Mouse (Mus musculus): Measurements from ENCODE around the gene Dst. TPM values are rescaled to one million over a fixed set of nuclear protein-coding genes. Genes with fewer than 3 reads are reported as not detected.

Dst gene
- total and polyA plus RNA-seq, 3 experiments: 9.1 to 28.0 (median 20.5) TPM

GRCm38 (mm10) chr1:34077422-34077790 is 169.4 kb downstream of the Dst start:
- no peaks in the 10 kb centered on the region for H3K79me2 ChIP-seq (replicated peaks; ENCODE audit: control insufficient read depth, extremely low read depth, insufficient read depth, poor library complexity, severe bottlenecking)
- no peak overlapping the region for H3K4me2 ChIP-seq (ENCODE audit: insufficient read depth, low read depth, poor library complexity, severe bottlenecking)

DNA sequence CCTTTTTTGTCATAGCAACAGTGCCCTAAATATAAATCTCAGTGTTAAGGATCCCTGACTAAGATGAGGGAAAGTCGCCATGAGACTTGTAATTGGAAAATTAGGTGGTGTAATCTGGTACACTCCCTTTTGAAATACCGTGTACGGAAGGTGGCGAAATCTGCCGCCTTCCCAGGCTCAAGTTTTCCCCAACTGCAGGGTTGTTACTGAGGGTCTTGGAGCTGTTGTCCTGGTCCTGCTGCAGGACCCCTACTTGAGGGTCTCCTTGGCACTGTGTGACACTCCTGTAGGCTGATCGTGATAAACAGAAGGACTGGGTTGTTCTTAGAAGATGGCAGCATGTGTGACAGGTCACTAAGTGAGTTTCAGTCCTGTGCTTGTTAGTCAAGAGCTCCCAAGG is 169.9 kb downstream of the Dst start:
- Histone ChIP-seq H3K27me3 (replicated peaks) (no peaks in the 10 kb centered on the region), H3K79me2 (replicated peaks; ENCODE audit: control insufficient read depth, extremely low read depth, insufficient read depth, poor library complexity, severe bottlenecking) (no peaks in the 10 kb centered on the region), H3K9me3 (replicated peaks; ENCODE audit: low read length) (no peaks in the 10 kb centered on the region), H3K27ac (ENCODE audit: insufficient read depth, low read depth) (no peak overlapping the region), H3K4me1 (ENCODE audit: control insufficient read depth in 1 of 2, insufficient read depth in 2 of 2) (peaks cover 6 to 31% of the 10 kb centered on the region in 2 experiments; a peak in 3 of 4 replicates), H3K4me2 (ENCODE audit: insufficient read depth, low read depth, poor library complexity, severe bottlenecking) (no peak overlapping the region), H3K9ac (ENCODE audit: insufficient read depth, low read depth) (no peak overlapping the region), H3K4me3 (replicated peaks in 1 of 3; ENCODE audit: low read depth in 2 of 3, low read length in 2 of 3, poor library complexity in 1 of 3) (no peak overlapping the region), H3K36me3 (replicated peaks in 1 of 2; ENCODE audit: control insufficient read depth in 1 of 2, insufficient read depth in 1 of 2, low read length in 1 of 2) (no peaks in the 10 kb centered on the region)
- in situ Hi-C loops (cut with MboI; ENCODE audit: low pct_ligation_motif_present, low pct_unique_long_range_greater_than_20kb, low sequenced_read_pairs) (no loop called here), dilution Hi-C loops (cut with MboI; ENCODE audit: extremely low pct_ligation_motif_present, extremely low pct_unique_long_range_greater_than_20kb, low sequenced_read_pairs) (no loop called here)
- no peak for DNase-seq (ENCODE audit: extremely low read depth)
- no peak for TF ChIP-seq PAX5 (IDR thresholded peaks at IDR 0.05; ENCODE audit: low read length)
- no peak for TF ChIP-seq MYC (IDR thresholded peaks at IDR 0.05; ENCODE audit: low read depth, low read length)
- no peak for TF ChIP-seq MAX (IDR thresholded peaks at IDR 0.05; ENCODE audit: low read length)
- no peak for TF ChIP-seq KAT2A (IDR thresholded peaks at IDR 0.05; ENCODE audit: insufficient replicate concordance, low read length)
- TF ChIP-seq ELF1 (IDR thresholded peaks at IDR 0.05; ENCODE audit: low read depth, low read length): no peak
- no peak for TF ChIP-seq NELFE (IDR thresholded peaks at IDR 0.05; ENCODE audit: low read depth, low read length)
- no peak for TF ChIP-seq EP300 (IDR thresholded peaks at IDR 0.05; ENCODE audit: low read length)
- no peak for TF ChIP-seq MXI1 (IDR thresholded peaks at IDR 0.05; ENCODE audit: low read depth, low read length)
- no peak for TF ChIP-seq E2F4 (IDR thresholded peaks at IDR 0.05; ENCODE audit: insufficient replicate concordance, low read depth, low read length)
- no peak for TF ChIP-seq GABPA (IDR thresholded peaks at IDR 0.05; ENCODE audit: insufficient replicate concordance, low read depth, low read length)

More at GRCm38 (mm10) chr1:34077422-34077790, 169.4 kb downstream of the Dst start:
- Histone ChIP-seq H3K9me3 (replicated peaks; ENCODE audit: low read length) (no peaks in the 10 kb centered on the region), H3K27ac (ENCODE audit: insufficient read depth, low read depth) (no peak overlapping the region), H3K9ac (ENCODE audit: insufficient read depth, low read depth) (no peak overlapping the region), H3K27me3 (replicated peaks) (no peaks in the 10 kb centered on the region), H3K36me3 (replicated peaks in 1 of 2; ENCODE audit: control insufficient read depth in 1 of 2, insufficient read depth in 1 of 2, low read length in 1 of 2) (no peaks in the 10 kb centered on the region), H3K4me3 (replicated peaks in 1 of 3; ENCODE audit: low read depth in 2 of 3, low read length in 2 of 3, poor library complexity in 1 of 3) (no peak overlapping the region), H3K4me1 (ENCODE audit: control insufficient read depth in 1 of 2, insufficient read depth in 2 of 2) (peaks cover 8 to 36% of the 10 kb centered on the region in 2 experiments)
- dilution Hi-C loops (cut with MboI; ENCODE audit: extremely low pct_ligation_motif_present, extremely low pct_unique_long_range_greater_than_20kb, low sequenced_read_pairs): no loop called here
- no peak for TF ChIP-seq USF1 (IDR thresholded peaks at IDR 0.05; ENCODE audit: low read depth, low read length)
- TF ChIP-seq ELF1 (IDR thresholded peaks at IDR 0.05; ENCODE audit: low read depth, low read length): no peak
- TF ChIP-seq IRF4 (IDR thresholded peaks at IDR 0.05; ENCODE audit: low read depth, low read length): no peak
- no peak for TF ChIP-seq ZNF384 (IDR thresholded peaks at IDR 0.05; ENCODE audit: low read depth, low read length)
- TF ChIP-seq MEF2A (IDR thresholded peaks at IDR 0.05; ENCODE audit: borderline replicate concordance, low read depth, low read length): no peak
- no peak for TF ChIP-seq NELFE (IDR thresholded peaks at IDR 0.05; ENCODE audit: low read depth, low read length)
- in situ Hi-C loops (cut with MboI; ENCODE audit: low pct_ligation_motif_present, low pct_unique_long_range_greater_than_20kb, low sequenced_read_pairs): no loop called here
- no peak for DNase-seq (ENCODE audit: extremely low read depth)

DNA sequence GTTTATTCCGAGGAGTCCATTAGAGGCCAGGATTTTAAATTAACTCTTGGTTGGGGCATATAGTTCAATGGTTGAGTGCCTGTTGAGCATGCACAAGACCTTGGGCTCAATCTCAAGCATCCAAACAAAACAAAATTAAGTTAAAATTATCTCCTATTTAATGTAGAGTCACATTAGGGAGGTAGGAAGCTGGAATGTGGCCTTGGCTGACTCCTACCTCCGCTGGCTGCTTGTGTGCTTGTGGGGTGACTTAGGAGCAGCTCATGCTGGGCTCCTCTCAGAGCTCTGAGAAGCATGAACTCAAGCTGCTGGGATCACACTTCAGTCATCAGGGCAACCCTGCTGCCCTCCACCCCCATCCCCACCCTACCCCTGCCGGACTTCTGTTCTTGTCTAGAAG is 181.0 kb downstream of the Dst start:
- dilution Hi-C loops (cut with MboI; ENCODE audit: extremely low pct_ligation_motif_present, extremely low pct_unique_long_range_greater_than_20kb, low sequenced_read_pairs) (no loop called here), in situ Hi-C loops (cut with MboI; ENCODE audit: low pct_ligation_motif_present, low pct_unique_long_range_greater_than_20kb, low sequenced_read_pairs) (no loop called here)
- no peaks in the 10 kb centered on the region for H3K27me3 ChIP-seq (replicated peaks)
- peaks cover 7% of the 10 kb centered on the region for H3K9me3 ChIP-seq (replicated peaks; ENCODE audit: low read length)
- no peak overlapping the region for H3K4me2 ChIP-seq (ENCODE audit: insufficient read depth, low read depth, poor library complexity, severe bottlenecking)
- no peaks in the 10 kb centered on the region for H3K4me1 ChIP-seq (ENCODE audit: control insufficient read depth in 1 of 2, insufficient read depth in 2 of 2)
- H3K9ac ChIP-seq (ENCODE audit: insufficient read depth, low read depth): no peak overlapping the region
- H3K4me3 ChIP-seq (replicated peaks in 1 of 3; ENCODE audit: low read depth in 2 of 3, low read length in 2 of 3, poor library complexity in 1 of 3): no peak overlapping the region
- H3K36me3 ChIP-seq (replicated peaks in 1 of 2; ENCODE audit: control insufficient read depth in 1 of 2, insufficient read depth in 1 of 2, low read length in 1 of 2): peaks cover 0 to 40% of the 10 kb centered on the region in 2 experiments
- TF ChIP-seq MYC (IDR thresholded peaks at IDR 0.05; ENCODE audit: low read depth, low read length) (no peak), JUND (conservative IDR thresholded peaks at IDR 0.05; ENCODE audit: low read depth, low read length) (no peak), ETS1 (conservative IDR thresholded peaks at IDR 0.05; ENCODE audit: low read depth, low read length) (no peak), MAX (IDR thresholded peaks at IDR 0.05; ENCODE audit: low read length) (no peak), USF1 (IDR thresholded peaks at IDR 0.05; ENCODE audit: low read depth, low read length) (no peak), PAX5 (IDR thresholded peaks at IDR 0.05; ENCODE audit: low read length) (no peak), CHD1 (IDR thresholded peaks at IDR 0.05; ENCODE audit: low read depth, low read length) (no peak), ZNF384 (IDR thresholded peaks at IDR 0.05; ENCODE audit: low read depth, low read length) (no peak), MAFK (IDR thresholded peaks at IDR 0.05; ENCODE audit: insufficient replicate concordance, low read length) (no peak), MEF2A (IDR thresholded peaks at IDR 0.05; ENCODE audit: borderline replicate concordance, low read depth, low read length) (no peak), EP300 (IDR thresholded peaks at IDR 0.05; ENCODE audit: low read length) (no peak)
- H3K27ac ChIP-seq (ENCODE audit: insufficient read depth, low read depth): no peak overlapping the region
- no peaks in the 10 kb centered on the region for H3K79me2 ChIP-seq (replicated peaks; ENCODE audit: control insufficient read depth, extremely low read depth, insufficient read depth, poor library complexity, severe bottlenecking)
- no peak for DNase-seq (ENCODE audit: extremely low read depth)
